Mouse (Mus musculus) stomach, embryonic 14.5 days (tissue): ENCODE data around the gene Rcc2. TPM values are rescaled to one million over a fixed set of nuclear protein-coding genes. Genes with fewer than 3 reads are reported as not detected.

ENCODE experiments used
- ATAC-seq: fragments of 200-750 bp; cut with Nextera tagmentation; 2 replicates; pipeline ENCODE4 v1.8.0; 2017; ENCODE audit warnings: low read depth, moderate TSS enrichment; ENCODE audit not compliant: insufficient number of reproducible peaks, insufficient read depth, low FRiP score
- H3K27ac ChIP-seq: fragments of 300-500 bp; sonication (generic); 2 replicates; pipeline ENCODE4 v1.5.1; 2014; ENCODE audit warnings: mild to moderate bottlenecking, low read length, moderate library complexity, mixed read lengths
- H3K27me3 ChIP-seq: fragments of 300-500 bp; sonication (generic); 2 replicates; pipeline ENCODE4 v1.6.1; 2014; ENCODE audit warnings: low read length, control low read depth, mixed read lengths; ENCODE audit not compliant: control insufficient read depth, insufficient read depth
- H3K36me3 ChIP-seq: fragments of 300-500 bp; sonication (generic); 2 replicates; pipeline ENCODE4 v1.6.1; 2014; ENCODE audit warnings: mild to moderate bottlenecking, control low read depth, low read length, moderate library complexity, mixed read lengths; ENCODE audit not compliant: control insufficient read depth, insufficient read depth
- H3K4me1 ChIP-seq: fragments of 300-500 bp; sonication (generic); 2 replicates; pipeline ENCODE4 v1.6.1; 2014; ENCODE audit warnings: low read length, control low read depth, mixed read lengths; ENCODE audit not compliant: control insufficient read depth, insufficient read depth
- H3K4me2 ChIP-seq: fragments of 300-500 bp; sonication (generic); replicated peaks from 2 replicates; pipeline ENCODE4 v1.6.1; 2014; ENCODE audit warnings: low read depth, low read length, control low read depth
- H3K4me3 ChIP-seq: fragments of 300-500 bp; sonication (generic); 2 replicates; pipeline ENCODE4 v1.5.1; 2014; ENCODE audit warnings: low read depth, low read length, control low read depth
- H3K9ac ChIP-seq: fragments of 300-500 bp; sonication (generic); replicated peaks from 2 replicates; pipeline ENCODE4 v1.6.1; 2014; ENCODE audit warnings: low read depth, mild to moderate bottlenecking, control low read depth, low read length, moderate library complexity, mixed read lengths
- H3K9me3 ChIP-seq: fragments of 300-500 bp; sonication (generic); 2 replicates; pipeline ENCODE4 v1.6.1; 2016; ENCODE audit warnings: low read depth, low read length, control low read depth; ENCODE audit not compliant: control insufficient read depth
- whole genome bisulfite sequencing: fragments of 180-500 bp; shearing (Covaris S2); extraction: QIAGEN DNeasy Blood & Tissue Kit; methylation state at CpG from one replicate; pipeline ENCODE4 v1.1.7; 2014; 5-methylcytosine and 5-hydroxymethylcytosine counted together
- polyA plus RNA-seq: library from polyadenylated mRNA; unstranded; fragments of >200 nt; fragmentation: Nextera tagmentation; extraction: Ambion mirVana; gene quantifications from 2 replicates; pipeline ENCODE4 v1.2.1, GENCODE M21; 2014

Gene Rcc2
- polyA plus RNA-seq, 1 experiment from 2014 or later = 26.6 TPM

DNA sequence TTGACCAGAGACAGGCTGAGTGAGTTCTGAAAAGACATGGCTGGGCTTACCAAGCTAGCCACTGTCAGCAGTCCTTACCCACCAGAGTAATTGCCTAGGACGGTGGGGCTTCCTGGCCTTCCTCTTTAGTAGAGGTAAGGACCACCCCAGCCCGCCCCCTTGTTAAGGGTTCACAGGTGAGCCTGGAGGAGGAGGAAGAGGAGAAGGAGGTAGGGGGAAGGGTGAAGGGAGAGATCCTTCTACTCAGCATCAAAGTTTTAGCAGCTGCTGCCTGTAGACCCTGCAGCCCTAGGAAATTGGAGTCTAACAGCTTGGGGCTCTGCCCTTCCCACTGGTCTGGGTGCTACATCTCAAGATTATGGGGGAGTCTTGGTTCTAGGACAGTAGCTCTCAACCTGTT lies 42.2 kb downstream of the Rcc2 start, which contains the start of gene Padi6:
TSS of gene Padi6 (minus strand) at position 101 of the 400 bp plus-strand sequence.
- Histone ChIP-seq H3K27me3 (no peaks in the 10 kb centered on the region), H3K4me2 (no peak within 1 kb of the TSS), H3K4me3 (no peak within 1 kb of the TSS), H3K36me3 (no peaks in the 10 kb centered on the region), H3K27ac (no peak within 1 kb of the TSS), H3K9me3 (no peaks in the 10 kb centered on the region), H3K9ac (no peak within 1 kb of the TSS), H3K4me1 (no peaks in the 10 kb centered on the region)
- WGBS = 72% methylated on average over 2 of the region's 2 CpGs
- no peak for ATAC-seq

DNA sequence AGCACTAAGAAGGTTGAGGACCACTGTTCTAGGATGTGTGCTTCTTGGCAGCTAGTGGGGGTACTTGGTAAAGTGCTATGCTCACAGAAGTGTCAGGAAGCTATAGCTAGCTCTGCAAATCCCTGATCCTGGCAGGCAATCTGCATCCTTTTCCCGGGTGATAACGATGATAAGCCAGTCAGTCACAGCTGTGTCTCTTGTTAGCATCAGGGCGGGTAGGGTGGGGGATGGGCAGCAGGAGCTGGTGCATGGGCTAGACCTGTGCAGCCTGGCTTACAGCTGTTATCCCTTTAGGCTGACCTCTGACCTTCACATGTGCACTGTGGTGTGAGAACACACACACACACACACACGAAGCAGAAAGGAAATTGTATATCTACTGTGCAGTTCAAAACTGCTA lies 42.7 kb downstream of the Rcc2 start:
- ATAC-seq = no peak
- Histone ChIP-seq H3K4me1 (no peaks in the 10 kb centered on the region), H3K36me3 (no peaks in the 10 kb centered on the region), H3K9ac (no peak overlapping the region), H3K4me2 (no peak overlapping the region), H3K9me3 (no peaks in the 10 kb centered on the region), H3K4me3 (no peak overlapping the region), H3K27ac (no peak overlapping the region), H3K27me3 (no peaks in the 10 kb centered on the region)
- 51% methylated on average over 4 of the region's 4 CpGs for WGBS

DNA sequence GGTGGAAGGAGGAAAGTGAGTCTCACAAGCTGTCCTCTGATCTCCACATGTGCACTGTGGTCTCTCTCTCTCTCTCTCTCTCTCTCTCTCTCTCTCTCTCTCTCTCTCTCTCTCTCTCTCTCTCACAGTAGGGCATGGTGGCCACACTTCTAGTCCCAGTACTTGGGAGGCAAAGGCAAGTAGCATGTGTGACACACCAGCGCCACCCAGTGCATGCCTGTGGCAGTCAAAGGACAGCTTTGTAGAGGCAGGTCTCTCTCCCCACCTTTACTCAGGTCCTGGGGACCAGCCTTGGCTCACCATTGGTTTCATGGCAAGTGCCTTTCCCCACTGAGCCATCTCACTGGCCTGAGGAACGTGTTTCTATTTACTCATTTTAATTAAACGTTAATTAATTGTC lies 44.3 kb downstream of the Rcc2 start:
- no peak for ATAC-seq
- Histone ChIP-seq H3K9me3 (no peaks in the 10 kb centered on the region), H3K4me2 (no peak overlapping the region), H3K4me1 (no peaks in the 10 kb centered on the region), H3K9ac (no peak overlapping the region), H3K4me3 (no peak overlapping the region), H3K27ac (no peak overlapping the region), H3K36me3 (no peaks in the 10 kb centered on the region), H3K27me3 (no peaks in the 10 kb centered on the region)
- 13% methylated on average over 3 of the region's 3 CpGs for WGBS

DNA sequence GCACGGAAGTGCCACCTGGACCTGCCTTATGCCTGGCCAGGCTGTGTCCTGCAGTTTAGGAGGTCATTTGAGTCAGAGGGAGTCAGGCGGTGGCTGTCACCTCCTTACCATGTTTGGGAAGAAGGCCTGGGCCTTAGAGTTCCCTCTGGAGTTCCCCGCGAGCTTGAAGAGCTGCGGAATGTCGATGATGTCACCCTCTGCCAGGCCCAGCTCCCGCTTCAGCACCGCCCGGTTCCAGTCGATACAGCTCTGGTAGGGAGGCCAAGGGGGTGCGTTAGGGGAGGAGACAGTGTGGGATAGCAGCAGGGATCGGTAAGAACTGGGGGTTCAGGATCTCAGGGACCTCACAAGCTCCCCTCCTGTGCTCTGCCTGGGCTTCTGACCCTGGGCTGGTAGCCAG lies 47.6 kb downstream of the Rcc2 start:
- Histone ChIP-seq H3K4me2 (no peak overlapping the region), H3K9me3 (no peaks in the 10 kb centered on the region), H3K4me1 (no peaks in the 10 kb centered on the region), H3K27me3 (no peaks in the 10 kb centered on the region), H3K9ac (no peak overlapping the region), H3K36me3 (no peaks in the 10 kb centered on the region), H3K27ac (no peak overlapping the region), H3K4me3 (no peak overlapping the region)
- 19% methylated on average over 12 of the region's 12 CpGs for WGBS
- peak; percentile 70; the same call in 1 of the 2 replicates for ATAC-seq

DNA sequence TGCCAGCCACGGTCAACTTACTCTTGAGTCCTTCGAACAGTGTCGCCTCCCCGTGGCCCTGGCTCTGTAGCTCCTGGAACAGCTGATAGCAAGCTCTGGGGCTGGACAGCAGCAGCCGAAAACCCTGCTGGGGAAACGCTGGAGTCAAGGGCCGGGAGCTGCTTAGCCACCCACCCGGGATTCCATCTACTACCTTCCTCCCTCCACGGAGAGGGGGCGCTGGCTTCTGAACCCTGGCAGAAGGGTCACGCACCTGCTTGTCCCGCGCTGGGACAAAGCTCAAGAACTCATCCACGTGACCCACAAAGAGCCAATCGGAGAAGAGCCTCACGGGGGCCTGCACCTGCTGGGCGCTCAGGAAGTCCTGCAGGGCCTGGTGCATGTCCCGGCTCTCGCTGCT lies 50.0 kb downstream of the Rcc2 start:
- 0 out of 2 replicates have a peak overlapping the region, but pooled peaks have one; percentile 10 for H3K9ac ChIP-seq
- H3K4me3 ChIP-seq = no peak overlapping the region
- no peaks in the 10 kb centered on the region for H3K9me3 ChIP-seq
- no peaks in the 10 kb centered on the region for H3K36me3 ChIP-seq
- H3K4me1 ChIP-seq = no peaks in the 10 kb centered on the region
- no peak overlapping the region for H3K27ac ChIP-seq
- no peaks in the 10 kb centered on the region for H3K27me3 ChIP-seq
- WGBS = 9% methylated on average over 19 of the region's 19 CpGs
- no peak; the same call in 1 of the 2 replicates for ATAC-seq
- H3K4me2 ChIP-seq = 0 out of 2 replicates have a peak overlapping the region, but pooled peaks have one; percentile 18

DNA sequence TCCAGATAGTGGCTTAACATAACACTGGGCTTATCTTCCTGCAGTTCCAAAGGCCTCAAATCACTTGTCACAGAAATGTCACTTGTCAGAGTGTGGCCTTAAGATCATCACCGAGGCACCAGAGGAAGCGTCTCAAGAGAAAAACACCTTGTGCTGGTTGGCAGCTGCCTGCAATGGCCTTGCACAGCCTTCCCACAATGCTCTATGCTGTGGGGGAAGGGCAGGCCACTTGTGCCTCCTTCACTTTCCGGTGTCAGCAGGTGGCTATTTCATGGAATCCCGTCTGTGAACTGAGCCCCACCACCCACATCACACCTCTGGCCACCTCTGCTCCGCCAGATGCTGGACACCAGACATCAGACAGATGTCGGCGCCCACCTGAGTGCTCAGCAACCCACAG lies 53.0 kb downstream of the Rcc2 start:
- no peak for ATAC-seq
- Histone ChIP-seq H3K4me1 (no peaks in the 10 kb centered on the region), H3K4me2 (no peak overlapping the region), H3K36me3 (no peaks in the 10 kb centered on the region), H3K4me3 (no peak overlapping the region), H3K27me3 (no peaks in the 10 kb centered on the region), H3K9ac (no peak overlapping the region), H3K9me3 (no peaks in the 10 kb centered on the region), H3K27ac (no peak overlapping the region)
- 58% methylated on average over 7 of the region's 7 CpGs for WGBS

DNA sequence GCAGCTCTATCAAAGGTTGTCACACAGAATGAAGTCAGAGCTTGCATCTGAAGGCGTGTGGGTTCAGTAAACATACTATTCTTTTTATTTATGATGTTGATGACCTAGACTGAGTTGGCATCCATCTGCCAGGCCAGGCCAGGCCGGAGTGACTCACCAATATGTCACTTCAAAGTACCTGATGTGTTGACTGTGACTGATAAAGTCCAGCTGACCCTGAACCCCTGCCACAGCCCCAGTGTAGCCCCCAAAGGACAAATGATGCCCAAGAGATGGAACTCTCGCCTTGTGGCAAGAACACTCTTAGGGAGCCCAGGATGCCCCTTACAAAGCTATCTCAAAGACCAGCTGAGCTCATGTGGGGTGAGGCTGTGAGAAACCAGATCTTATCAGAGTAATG lies 55.5 kb downstream of the Rcc2 start:
- Histone ChIP-seq H3K4me3 (no peak overlapping the region), H3K9me3 (no peaks in the 10 kb centered on the region), H3K4me2 (no peak overlapping the region), H3K9ac (no peak overlapping the region), H3K27ac (no peak overlapping the region), H3K36me3 (no peaks in the 10 kb centered on the region), H3K27me3 (no peaks in the 10 kb centered on the region), H3K4me1 (no peaks in the 10 kb centered on the region)
- ATAC-seq = no peak
- WGBS = 84% methylated on average over 3 of the region's 3 CpGs

DNA sequence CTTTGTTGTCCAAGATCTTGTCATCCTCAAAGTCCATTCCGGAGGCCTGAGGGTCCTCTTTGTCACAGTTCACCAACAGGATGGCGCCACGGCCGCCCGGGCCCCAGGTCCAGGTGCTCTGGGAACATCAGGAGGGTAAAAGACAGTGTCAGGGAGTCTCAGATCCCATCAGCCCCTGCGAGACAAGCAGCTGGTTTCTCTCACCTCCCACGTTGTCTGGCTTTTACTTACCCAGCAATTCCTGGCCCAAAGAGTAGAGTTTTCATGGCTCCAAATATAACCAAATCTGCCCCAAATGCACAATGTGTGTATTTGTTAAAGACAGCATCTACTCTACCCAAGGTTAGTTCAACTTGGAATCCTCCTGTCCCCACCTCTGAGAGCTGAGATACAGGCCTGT lies 61.3 kb downstream of the Rcc2 start:
- no peaks in the 10 kb centered on the region for H3K27me3 ChIP-seq
- no peaks in the 10 kb centered on the region for H3K9me3 ChIP-seq
- H3K36me3 ChIP-seq = no peaks in the 10 kb centered on the region
- no peak overlapping the region for H3K27ac ChIP-seq
- H3K4me3 ChIP-seq = no peak overlapping the region
- ATAC-seq = no peak
- 67% methylated on average over 7 of the region's 7 CpGs for WGBS
- no peak overlapping the region for H3K4me2 ChIP-seq
- H3K4me1 ChIP-seq = no peaks in the 10 kb centered on the region
- no peak overlapping the region for H3K9ac ChIP-seq

DNA sequence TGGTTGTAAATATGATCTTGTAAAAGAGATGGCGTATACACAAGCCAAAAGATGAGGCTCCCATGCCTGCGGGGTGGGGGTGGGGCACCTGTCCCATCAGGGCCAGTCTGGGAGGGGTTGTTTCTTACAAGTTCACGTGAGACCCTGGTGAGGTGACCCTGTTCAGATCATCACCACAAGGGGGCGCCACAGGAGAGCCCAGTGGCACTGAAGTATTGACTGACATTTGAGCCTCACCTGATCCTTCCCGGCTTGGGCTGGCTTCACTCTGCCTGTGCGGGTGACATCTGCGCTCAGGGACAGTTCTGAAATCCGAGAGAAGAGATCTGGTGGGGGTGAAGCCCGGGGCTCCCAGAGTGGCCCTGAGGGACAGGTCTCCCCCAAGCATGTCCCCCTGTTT lies 62.8 kb downstream of the Rcc2 start:
- ATAC-seq = no peak
- 19% methylated on average over 9 of the region's 9 CpGs for WGBS
- no peaks in the 10 kb centered on the region for H3K27me3 ChIP-seq

More for the DNA sequence above, 62.8 kb downstream of the Rcc2 start:
- H3K4me1 ChIP-seq = no peaks in the 10 kb centered on the region
- no peak overlapping the region for H3K27ac ChIP-seq
- H3K4me2 ChIP-seq = no peak overlapping the region
- H3K4me3 ChIP-seq = no peak overlapping the region
- H3K9me3 ChIP-seq = no peaks in the 10 kb centered on the region
- no peaks in the 10 kb centered on the region for H3K36me3 ChIP-seq
- H3K9ac ChIP-seq = no peak overlapping the region
